Comparison of ENCODE assay signal across 8 mouse cellular contexts in the genomic region with DNA sequence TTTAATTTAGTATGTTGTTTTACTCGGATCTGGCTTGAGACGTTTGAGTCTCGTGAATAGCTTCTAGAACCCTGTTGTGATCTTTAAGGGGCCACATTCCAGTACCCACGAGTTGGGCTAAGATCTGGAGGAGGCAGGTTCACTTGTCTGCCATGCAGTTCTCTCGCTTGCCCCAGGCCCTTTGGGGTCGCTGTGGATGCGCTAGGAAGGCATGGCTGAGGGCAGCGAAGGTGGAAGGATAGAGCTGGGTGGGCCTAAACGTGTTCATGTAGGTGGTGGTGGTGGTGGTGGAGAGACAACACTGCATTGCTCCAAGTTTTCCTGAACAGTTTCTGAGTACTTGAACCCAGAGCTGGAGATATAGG. TPM values are rescaled to one million over a fixed set of nuclear protein-coding genes. Genes with fewer than 3 reads are reported as not detected.
DNase-seq lines count a peak whose midpoint lies in the region; ATAC-seq lines count a peak whose summit lies in the region.

No protein-coding gene starts in this region.

- no peak for ATAC-seq in limb, embryonic 15.5 days (ENCODE audit: insufficient number of reproducible peaks, low FRiP score, low TSS enrichment, low read depth)

- H3K9ac ChIP-seq in limb, embryonic 15.5 days = no peak overlapping the region

- peak overlapping the region; percentile 99 for H3K4me2 ChIP-seq in limb, embryonic 15.5 days

- peak; percentile 19 for DNase-seq in kidney, adult 9 months
- no peak for DNase-seq in kidney, adult 11 months
- peak; percentile 86 for DNase-seq in R1 (ENCODE audit: low read depth, low spot score)
- DNase-seq in embryo, embryonic 10.5 days (ENCODE audit: low spot score) = peak; percentile 81
- DNase-seq in heart, postnatal 4 days = peak; percentile 56
- peak; percentile 24 to 46 for DNase-seq in natural killer cell, adult 2 months (ENCODE audit: low spot score in 2 of 2)
- peak; percentile 30 for DNase-seq in urinary bladder, postnatal 14 days (ENCODE audit: low spot score)

- no peaks in the 10 kb centered on the region for H3K9me3 ChIP-seq in limb, embryonic 15.5 days

- under 1% methylated on average over 9 of the region's 9 CpGs for WGBS in limb, embryonic 15.5 days

- no peaks in the 10 kb centered on the region for H3K27me3 ChIP-seq in limb, embryonic 15.5 days

- H3K27ac ChIP-seq in limb, embryonic 15.5 days = no peak overlapping the region

- peak overlapping the region; percentile 69 for H3K4me3 ChIP-seq in limb, embryonic 15.5 days

- H3K36me3 ChIP-seq in limb, embryonic 15.5 days = no peaks in the 10 kb centered on the region

- peaks cover 38% of the 10 kb centered on the region for H3K4me1 ChIP-seq in limb, embryonic 15.5 days

RNA-seq across cellular contexts. Expression of a gene that starts 2.1 kb away (rescaled TPM):
- 1 to 10 TPM; 1.1 to 1.7 TPM for total RNA-seq in heart, postnatal 4 days (2021)
- polyA plus RNA-seq in limb, embryonic 15.5 days (2015; fragmentation: Nextera tagmentation; extraction: Ambion mirVana) = 6.5 and 7.4 TPM in 2 replicates
